Mouse (Mus musculus): ENCODE measurements around the gene Gimap8. TPM values are rescaled to one million over a fixed set of nuclear protein-coding genes. Genes with fewer than 3 reads are reported as not detected.
"Not testable (repeated sequence)": the region's sequence is repeated elsewhere in the genome, so short reads cannot be mapped to it uniquely, and the experiment has no call there.

Gimap8 gene
- 2.8 and 2.9 TPM in 2 replicates for total RNA-seq (2015)
- 4.9 and 8.0 TPM in 2 replicates for total RNA-seq (2017)

- ATAC-seq (ENCODE audit: poor library complexity, severe bottlenecking) = peak; percentile 74
Measured at GRCm38 (mm10) chr6:48646995-48647394, at the start of gene Gimap8. Gene Gimap8 (plus strand): TSS chr6:48647234.

- no peak for ATAC-seq (ENCODE audit: poor library complexity, severe bottlenecking)
Measured at GRCm38 (mm10) chr6:48600594-48600993, 46.4 kb upstream of the Gimap8 start.

GRCm38 (mm10) chr6:48601271-48602079 is 45.6 kb upstream of the Gimap8 start, which contains the start of gene Zfp775:
Gene Zfp775 (plus strand): TSS chr6:48602063.
- ATAC-seq (ENCODE audit: poor library complexity, severe bottlenecking) = peak; percentile 99

GRCm38 (mm10) chr6:48602080-48602741 is 44.8 kb upstream of the Gimap8 start:
- ATAC-seq (ENCODE audit: poor library complexity, severe bottlenecking) = peak; percentile 57

GRCm38 (mm10) chr6:48608124-48608523 is 38.9 kb upstream of the Gimap8 start:
- ATAC-seq (ENCODE audit: poor library complexity, severe bottlenecking) = no peak

DNA sequence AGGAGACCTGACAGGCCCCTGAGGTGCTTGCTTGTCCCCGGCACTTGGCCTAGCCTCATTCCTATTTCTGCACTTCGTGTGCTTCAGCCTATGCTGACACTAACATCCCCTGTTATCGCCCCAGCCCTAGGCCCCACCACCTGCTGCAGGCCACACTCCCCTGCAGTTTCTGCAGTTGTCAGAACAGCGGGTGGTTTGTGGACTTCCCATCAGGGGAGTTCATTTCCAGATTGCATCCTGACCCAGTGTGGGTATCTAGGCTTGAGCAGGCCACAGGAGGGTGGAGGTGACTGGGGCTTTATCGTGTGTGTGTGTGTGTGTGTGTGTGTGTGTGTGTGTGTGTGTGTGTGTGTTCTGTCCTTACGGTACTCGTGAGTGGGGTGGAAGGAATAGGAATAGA is 37.5 kb upstream of the Gimap8 start:
- no peak for ATAC-seq (ENCODE audit: poor library complexity, severe bottlenecking)

- no peak for ATAC-seq (ENCODE audit: poor library complexity, severe bottlenecking)
Measured at GRCm38 (mm10) chr6:48610657-48611056, 36.4 kb upstream of the Gimap8 start.

- ATAC-seq (ENCODE audit: poor library complexity, severe bottlenecking) = no peak
Measured at GRCm38 (mm10) chr6:48613464-48613863, 33.6 kb upstream of the Gimap8 start.

DNA sequence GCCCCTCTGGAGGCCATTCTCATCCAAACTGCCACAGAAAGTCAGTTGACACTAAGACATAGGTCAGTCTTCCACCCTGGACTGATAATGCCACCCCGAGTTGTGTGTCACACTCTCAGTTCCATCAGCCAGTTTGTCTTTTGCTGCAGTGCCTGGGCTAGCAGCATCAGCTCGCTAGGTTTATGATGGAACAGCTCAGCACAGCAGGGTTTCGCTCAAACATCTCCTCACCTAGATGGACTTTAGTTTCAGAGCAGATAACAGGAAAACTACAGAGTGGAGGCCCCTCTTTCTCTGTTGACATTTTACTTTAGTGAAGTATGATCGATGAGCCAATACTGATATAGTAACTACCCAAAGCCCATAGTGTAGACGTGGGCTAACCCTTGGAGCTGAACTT is 32.3 kb upstream of the Gimap8 start:
- no peak for ATAC-seq (ENCODE audit: poor library complexity, severe bottlenecking)

GRCm38 (mm10) chr6:48620031-48620430 is 27.0 kb upstream of the Gimap8 start:
- ATAC-seq (ENCODE audit: poor library complexity, severe bottlenecking) = no peak

DNA sequence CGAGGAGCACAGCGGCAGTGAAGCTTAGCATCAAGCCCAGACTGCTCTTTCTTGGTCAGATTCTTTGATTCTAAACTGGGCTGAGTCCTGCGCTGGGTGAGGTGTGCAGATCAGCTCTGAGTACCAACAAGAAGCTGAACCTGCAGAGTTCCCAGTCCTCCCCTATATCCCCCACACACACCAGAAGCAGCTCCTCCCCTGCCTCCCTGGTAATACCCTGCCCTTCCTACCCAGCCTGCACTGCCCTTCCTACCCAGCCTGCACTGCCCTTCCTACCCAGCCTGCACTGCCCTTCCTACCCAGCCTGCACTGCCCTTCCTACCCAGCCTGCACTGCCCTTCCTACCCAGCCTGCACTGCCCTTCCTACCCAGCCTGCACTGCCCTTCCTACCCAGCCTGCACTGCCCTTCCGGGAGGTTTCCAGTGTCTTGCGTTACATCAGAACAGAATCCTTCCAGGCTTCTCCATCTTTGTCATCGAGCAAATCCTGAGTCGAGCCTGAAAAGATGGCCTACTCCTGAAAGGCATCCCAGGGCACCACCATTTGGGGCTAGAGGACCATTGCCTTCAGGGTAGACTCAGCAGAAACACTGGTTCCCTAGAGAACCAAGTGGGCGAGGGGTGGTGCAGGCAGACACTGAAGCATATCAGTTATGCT is 24.7 kb upstream of the Gimap8 start:
- ATAC-seq (ENCODE audit: poor library complexity, severe bottlenecking) = not testable (repeated sequence)

DNA sequence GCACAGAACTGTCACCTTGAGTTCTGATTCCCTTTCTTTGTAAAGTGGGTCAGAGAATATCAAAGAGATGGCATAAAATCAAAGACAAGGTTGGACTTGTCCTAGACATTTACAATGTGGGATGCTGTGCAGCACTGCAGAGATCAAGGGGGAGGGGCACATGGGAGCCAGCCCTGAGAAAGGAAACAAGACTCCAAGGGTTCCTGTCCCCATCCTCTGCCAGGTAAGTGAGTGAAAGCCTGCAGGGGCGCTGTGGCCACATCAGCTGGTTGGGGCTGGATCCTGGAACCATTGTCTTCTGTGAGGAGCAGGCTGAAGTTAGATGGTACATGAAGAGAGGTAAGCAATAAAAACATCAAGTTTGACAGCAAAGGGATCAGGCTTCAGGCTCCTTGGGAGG is 23.6 kb upstream of the Gimap8 start:
- no peak for ATAC-seq (ENCODE audit: poor library complexity, severe bottlenecking)

GRCm38 (mm10) chr6:48626464-48626863 is 20.6 kb upstream of the Gimap8 start, which contains the start of gene AI854703:
Gene AI854703 (plus strand): TSS chr6:48626764.
- ATAC-seq (ENCODE audit: poor library complexity, severe bottlenecking) = no peak

GRCm38 (mm10) chr6:48626984-48627383 is 20.1 kb upstream of the Gimap8 start:
- ATAC-seq (ENCODE audit: poor library complexity, severe bottlenecking) = no peak

GRCm38 (mm10) chr6:48627511-48627924 is 19.5 kb upstream of the Gimap8 start:
- ATAC-seq (ENCODE audit: poor library complexity, severe bottlenecking) = no peak

GRCm38 (mm10) chr6:48628377-48628776 is 18.7 kb upstream of the Gimap8 start:
- ATAC-seq (ENCODE audit: poor library complexity, severe bottlenecking) = no peak

DNA sequence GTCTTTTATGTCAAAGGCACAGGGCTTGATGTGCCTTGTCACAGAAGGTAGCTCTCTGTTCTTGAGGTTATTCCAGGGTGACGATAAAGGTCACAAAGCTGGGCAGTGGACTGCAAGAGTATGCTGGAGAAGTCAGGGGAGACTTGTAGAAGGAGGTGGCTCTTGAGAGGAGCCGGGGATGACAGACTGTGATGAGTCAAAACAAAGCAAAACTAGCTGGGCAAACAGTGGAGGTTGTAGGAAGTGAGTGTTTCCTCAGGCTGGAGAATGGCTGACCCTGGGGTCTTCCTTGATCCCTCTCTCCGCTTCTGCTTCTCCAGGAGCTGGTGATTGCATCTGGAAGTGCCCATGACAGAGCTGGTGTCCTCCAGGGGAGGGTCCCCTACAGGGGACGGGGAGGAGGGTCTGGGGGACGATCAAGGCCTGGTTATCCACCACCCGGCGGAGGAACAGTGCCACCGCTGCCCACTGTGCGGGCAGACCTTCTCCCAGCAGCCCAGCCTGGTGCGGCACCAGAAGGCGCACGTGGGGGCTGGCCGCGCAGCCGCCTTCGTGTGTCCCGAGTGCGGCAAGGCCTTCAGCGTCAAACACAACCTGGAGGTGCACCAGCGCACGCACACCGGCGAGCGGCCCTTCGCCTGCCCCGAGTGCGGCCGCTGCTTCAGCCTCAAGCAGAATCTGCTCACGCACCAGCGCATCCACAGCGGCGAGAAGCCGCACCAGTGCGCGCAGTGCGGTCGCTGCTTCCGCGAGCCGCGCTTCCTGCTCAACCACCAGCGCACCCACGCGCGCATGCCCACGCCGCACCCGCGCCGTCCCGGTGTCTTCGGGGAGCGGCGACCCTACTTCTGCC is 18.0 kb upstream of the Gimap8 start:
- peak; percentile 65 for ATAC-seq (ENCODE audit: poor library complexity, severe bottlenecking)

- ATAC-seq (ENCODE audit: poor library complexity, severe bottlenecking) = no peak
Measured at GRCm38 (mm10) chr6:48629661-48630034, 17.4 kb upstream of the Gimap8 start.

DNA sequence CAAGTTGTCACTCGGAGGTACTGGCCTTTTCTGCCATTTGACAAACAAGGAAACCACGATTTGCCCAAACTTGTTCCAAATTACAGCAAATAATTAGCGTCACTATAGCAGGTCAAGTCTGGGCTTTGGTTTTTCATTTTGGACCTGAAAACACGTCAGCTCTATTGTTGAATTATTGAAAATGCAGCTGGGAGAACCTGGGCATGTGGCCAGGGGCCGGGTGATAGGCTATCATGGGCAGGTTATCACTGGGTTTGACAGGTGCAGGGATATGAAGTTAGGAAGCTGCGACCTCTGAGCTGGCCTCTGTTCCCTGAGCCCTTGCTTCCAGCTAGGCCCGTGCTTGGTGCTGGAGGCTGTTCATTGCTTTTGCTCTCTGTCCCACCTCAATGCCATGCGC is 16.2 kb upstream of the Gimap8 start:
- ATAC-seq (ENCODE audit: poor library complexity, severe bottlenecking) = no peak

- no peak for ATAC-seq (ENCODE audit: poor library complexity, severe bottlenecking)
Measured at GRCm38 (mm10) chr6:48635105-48635504, 11.9 kb upstream of the Gimap8 start.

- ATAC-seq (ENCODE audit: poor library complexity, severe bottlenecking) = no peak
Measured at GRCm38 (mm10) chr6:48636515-48636914, 10.5 kb upstream of the Gimap8 start.

All from megakaryocyte, adult 5-6 weeks (primary cell).